Mouse (Mus musculus) CH12.LX (cell line): ENCODE results near the gene Sh3d21. TPM values are rescaled to one million over a fixed set of nuclear protein-coding genes. Genes with fewer than 3 reads are reported as not detected.
A peak's percentile ranks its signal among the peaks of the same experiment; 100 is the strongest.

Experiments
- DNase-seq: peaks from one replicate; pipeline ENCODE4 v3.0.0-alpha.2; 2013; ENCODE audit errors: extremely low read depth
- H3K27ac ChIP-seq: 2 replicates; pipeline ENCODE4 v1.5.1; 2012; ENCODE audit warnings: low read depth, mild to moderate bottlenecking, control low read depth, moderate library complexity; ENCODE audit not compliant: insufficient read depth
- H3K27me3 ChIP-seq: replicated peaks from 2 replicates; pipeline ENCODE3; 2012; ENCODE audit warnings: inconsistent platforms
- H3K36me3 ChIP-seq, 2 experiments: replicated peaks in 1 of 2; 2 replicates each; pipeline versions ENCODE3 to v1.6.1; 2012; ENCODE audit warnings: inconsistent platforms in 1 of 2, low read length in 1 of 2, mild to moderate bottlenecking in 1 of 2, mixed read lengths in 1 of 2, moderate library complexity in 1 of 2; ENCODE audit not compliant: control insufficient read depth in 1 of 2, insufficient read depth in 1 of 2
- H3K4me1 ChIP-seq, 2 experiments: 2 replicates each; pipeline ENCODE4 v1.6.1; 2012; ENCODE audit warnings: inconsistent platforms in 1 of 2, moderate library complexity in 1 of 2; ENCODE audit not compliant: insufficient read depth in 2 of 2, control insufficient read depth in 1 of 2
- H3K4me2 ChIP-seq: 2 replicates; pipeline ENCODE4 v1.6.1; 2012; ENCODE audit warnings: low read depth, mild to moderate bottlenecking, control low read depth; ENCODE audit not compliant: poor library complexity, insufficient read depth, severe bottlenecking
- H3K4me3 ChIP-seq, 3 experiments: fragments of 150-350 bp in 1 of 3; sonication (generic) in 1 of 3; replicated peaks in 1 of 3; 2 replicates each; pipeline versions ENCODE3 to v1.5.1; 2011 to 2012; ENCODE audit warnings: low read depth in 2 of 3, low read length in 2 of 3, mild to moderate bottlenecking in 2 of 3, moderate library complexity in 2 of 3, control low read depth in 1 of 3, improper control_type of control experiment in 1 of 3, inconsistent platforms in 1 of 3, mixed read lengths in 1 of 3; ENCODE audit not compliant: poor library complexity in 1 of 3
- H3K79me2 ChIP-seq: replicated peaks from 2 replicates; pipeline ENCODE4 v1.6.1; 2012; ENCODE audit warnings: mild to moderate bottlenecking, moderate library complexity; ENCODE audit not compliant: control insufficient read depth, poor library complexity, insufficient read depth, severe bottlenecking; ENCODE audit errors: extremely low read depth
- H3K9ac ChIP-seq: 2 replicates; pipeline ENCODE4 v1.6.1; 2012; ENCODE audit warnings: low read depth, mild to moderate bottlenecking, control low read depth, moderate library complexity; ENCODE audit not compliant: insufficient read depth
- H3K9me3 ChIP-seq: replicated peaks from 2 replicates; pipeline ENCODE3; 2012; ENCODE audit warnings: low read length, inconsistent platforms, mixed read lengths
- E2F4 ChIP-seq: IDR thresholded peaks from 2 replicates; pipeline ENCODE4 v1.6.1; 2011; ENCODE audit warnings: low read depth, low read length, improper control_type of control experiment; ENCODE audit not compliant: insufficient replicate concordance
- ELF1 ChIP-seq: IDR thresholded peaks from 2 replicates; pipeline ENCODE4 v1.6.1; 2014; ENCODE audit warnings: low read depth, mild to moderate bottlenecking, inconsistent platforms, low read length, improper control_type of control experiment
- EP300 ChIP-seq: IDR thresholded peaks from 2 replicates; pipeline ENCODE4 v1.6.1; 2011; ENCODE audit warnings: low read length, improper control_type of control experiment
- ETS1 ChIP-seq: conservative IDR thresholded peaks from 2 replicates; pipeline ENCODE4 v1.6.1; 2012; ENCODE audit warnings: low read depth, mild to moderate bottlenecking, inconsistent platforms, low read length, improper control_type of control experiment, moderate library complexity
- HCFC1 ChIP-seq: IDR thresholded peaks from 2 replicates; pipeline ENCODE4 v1.6.1; 2012; ENCODE audit warnings: low read depth, mild to moderate bottlenecking, inconsistent platforms, low read length, improper control_type of control experiment
- IRF4 ChIP-seq: IDR thresholded peaks from 2 replicates; pipeline ENCODE4 v1.6.1; 2014; ENCODE audit warnings: low read depth, mild to moderate bottlenecking, inconsistent platforms, low read length, improper control_type of control experiment
- JUN ChIP-seq: IDR thresholded peaks from 2 replicates; pipeline ENCODE4 v1.6.1; 2011; ENCODE audit warnings: low read depth, mild to moderate bottlenecking, low read length, improper control_type of control experiment, moderate library complexity; ENCODE audit not compliant: insufficient read depth
- JUND ChIP-seq: conservative IDR thresholded peaks from 2 replicates; pipeline ENCODE4 v1.6.1; 2011; ENCODE audit warnings: low read depth, low read length, improper control_type of control experiment
- KAT2A ChIP-seq: IDR thresholded peaks from 2 replicates; pipeline ENCODE4 v1.6.1; 2012; ENCODE audit warnings: low read length, improper control_type of control experiment, inconsistent platforms; ENCODE audit not compliant: insufficient replicate concordance
- MAZ ChIP-seq: IDR thresholded peaks from 2 replicates; pipeline ENCODE4 v1.6.1; 2012; ENCODE audit warnings: low read depth, mild to moderate bottlenecking, inconsistent platforms, low read length, improper control_type of control experiment, moderate library complexity
- MEF2A ChIP-seq: IDR thresholded peaks from 2 replicates; pipeline ENCODE4 v1.6.1; 2014; ENCODE audit warnings: low read depth, mild to moderate bottlenecking, inconsistent platforms, low read length, improper control_type of control experiment, borderline replicate concordance
- MXI1 ChIP-seq: IDR thresholded peaks from 2 replicates; pipeline ENCODE4 v1.6.1; 2011; ENCODE audit warnings: mild to moderate bottlenecking, low read depth, low read length, improper control_type of control experiment
- PAX5 ChIP-seq: IDR thresholded peaks from 2 replicates; pipeline ENCODE4 v1.6.1; 2012; ENCODE audit warnings: low read length, inconsistent platforms, mixed read lengths
- POLR2A ChIP-seq: IDR thresholded peaks from 2 replicates; pipeline ENCODE4 v1.6.1; 2011; ENCODE audit warnings: low read depth, mild to moderate bottlenecking, improper control_type of control experiment, low read length
- SIN3A ChIP-seq: IDR thresholded peaks from 2 replicates; pipeline ENCODE4 v1.6.1; 2012; ENCODE audit warnings: low read length, improper control_type of control experiment, inconsistent platforms
- TBP ChIP-seq: conservative IDR thresholded peaks from 2 replicates; pipeline ENCODE4 v1.6.1; 2011; ENCODE audit warnings: low read depth, low read length, improper control_type of control experiment
- TCF12 ChIP-seq: IDR thresholded peaks from 2 replicates; pipeline ENCODE4 v1.6.1; 2014; ENCODE audit warnings: low read depth, mild to moderate bottlenecking, inconsistent platforms, low read length, improper control_type of control experiment
- USF1 ChIP-seq: IDR thresholded peaks from 2 replicates; pipeline ENCODE4 v1.6.1; 2014; ENCODE audit warnings: low read depth, mild to moderate bottlenecking, inconsistent platforms, low read length, improper control_type of control experiment
- ZMIZ1 ChIP-seq: IDR thresholded peaks from 2 replicates; pipeline ENCODE4 v1.6.1; 2012; ENCODE audit warnings: low read depth, mild to moderate bottlenecking, inconsistent platforms, low read length, improper control_type of control experiment
- ZNF384 ChIP-seq: IDR thresholded peaks from 2 replicates; pipeline ENCODE4 v1.6.1; 2012; ENCODE audit warnings: low read depth, low read length, improper control_type of control experiment, inconsistent platforms
- dilution Hi-C: fragments of 300-500 bp; cut with MboI; formaldehyde crosslinking; loops from 2 replicates; pipeline ENCODE4 v1.14.3; 2020; ENCODE audit warnings: low sequenced_read_pairs; ENCODE audit not compliant: extremely low pct_unique_long_range_greater_than_20kb, extremely low pct_ligation_motif_present
- in situ Hi-C: fragments of 300-500 bp; cut with MboI; formaldehyde crosslinking; loops from 3 replicates; pipeline ENCODE4 v1.14.3; 2019; ENCODE audit warnings: low sequenced_read_pairs, low pct_ligation_motif_present, low pct_unique_long_range_greater_than_20kb, mixed read lengths
- polyA plus RNA-seq: library from polyadenylated mRNA; unstranded; fragments of >175 nt; gene quantifications from 2 replicates; pipeline ENCODE4 v1.2.1, GENCODE M21; 2012; ENCODE audit warnings: low read depth; ENCODE audit not compliant: insufficient read length
- total RNA-seq, 2 experiments: library from RNA; depleted of rRNA; stranded (reverse); fragments of 300-350 nt in 1 of 2; fragments of >200 nt in 1 of 2; gene quantifications; 2 replicates each; pipeline ENCODE4 v1.2.3; 2012 to 2014

The Sh3d21 gene
- total and polyA plus RNA-seq, 3 experiments: 0.21 to 0.46 (median 0.35) TPM

DNA sequence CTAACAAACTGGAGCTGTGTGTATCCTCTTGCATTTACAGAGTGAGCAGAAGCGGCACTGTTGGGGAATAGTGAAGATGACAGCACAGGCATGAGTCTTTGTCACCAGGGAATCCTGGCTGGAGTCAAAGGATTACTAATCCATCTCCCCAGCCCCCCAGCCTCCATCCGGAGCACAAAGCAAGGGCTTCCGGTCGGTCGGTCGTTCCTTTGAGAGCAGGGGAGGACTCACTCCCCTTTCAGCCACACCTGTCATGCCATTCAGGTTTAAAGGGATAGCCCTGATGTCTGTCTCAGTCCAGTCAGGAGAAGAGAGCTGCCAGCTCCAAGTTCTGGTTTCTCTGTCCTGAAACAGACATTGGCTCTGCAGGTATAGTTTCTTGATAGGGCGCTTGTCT, 52.1 kb downstream of the Sh3d21 start:
- no peak for DNase-seq
- TF ChIP-seq TCF12 (no peak), MEF2A (no peak), KAT2A (no peak), JUND (no peak), POLR2A (no peak), ZMIZ1 (no peak)
- Histone ChIP-seq H3K4me3 (peak overlapping the region; percentile 10 to 18 (median 13)), H3K27ac (peak overlapping the region; percentile 81), H3K9me3 (no peaks in the 10 kb centered on the region), H3K9ac (peak overlapping the region; percentile 34; the same call in 1 of the 2 replicates), H3K27me3 (no peaks in the 10 kb centered on the region), H3K4me1 (peaks cover 27 to 80% of the 10 kb centered on the region in 2 experiments), H3K4me2 (peak overlapping the region; percentile 85), H3K79me2 (peaks cover 49% of the 10 kb centered on the region), H3K36me3 (peaks cover 18 to 57% of the 10 kb centered on the region in 2 experiments)
- dilution Hi-C loops: no loop called here
- in situ Hi-C loops: loop anchor here (5.0 kb wide), 1 partner anchor 34 kb away; no protein-coding TSS in a partner anchor

- Histone ChIP-seq H3K4me2 (peak overlapping the region; percentile 85), H3K27me3 (no peaks in the 10 kb centered on the region), H3K4me3 (peak overlapping the region; percentile 10 to 30 (median 13)), H3K9ac (peak overlapping the region; percentile 34), H3K9me3 (no peaks in the 10 kb centered on the region), H3K79me2 (peaks cover 54% of the 10 kb centered on the region), H3K27ac (peak overlapping the region; percentile 81), H3K36me3 (peaks cover 13 to 51% of the 10 kb centered on the region in 2 experiments), H3K4me1 (peaks cover 27 to 82% of the 10 kb centered on the region in 2 experiments)
- in situ Hi-C loops (loop anchor here (5.0 kb wide), 1 partner anchor 33 kb away; no protein-coding TSS in a partner anchor), dilution Hi-C loops (no loop called here)
- peak; percentile 78 for DNase-seq
- TF ChIP-seq IRF4: peak; percentile 77
- no peak for TF ChIP-seq E2F4
- TF ChIP-seq POLR2A: peak; percentile 62
- TF ChIP-seq JUN: peak; percentile 31; the same call in 1 of the 2 replicates
- peak; percentile 55; the same call in 1 of the 2 replicates for TF ChIP-seq HCFC1
- peak; percentile 14; the same call in 1 of the 2 replicates for TF ChIP-seq MXI1
- TF ChIP-seq MEF2A: 0 out of 2 replicates have a peak, but pooled peaks have one; percentile 39
- TF ChIP-seq USF1: no peak
- TF ChIP-seq PAX5: no peak
- TF ChIP-seq MAZ: no peak
- TF ChIP-seq SIN3A: peak; percentile 5
- peak; percentile 75 for TF ChIP-seq EP300
- TF ChIP-seq TCF12: peak; percentile 69
- TF ChIP-seq TBP: peak; percentile 67
- TF ChIP-seq ETS1: peak; percentile 75
- TF ChIP-seq ZNF384: peak; percentile 64
- peak; percentile 63; the same call in 1 of the 2 replicates for TF ChIP-seq ELF1
Observed at GRCm38 (mm10) chr4:126110374-126111152, 52.7 kb downstream of the Sh3d21 start.
